Mouse (Mus musculus): ENCODE data around the gene Gm19684. TPM values are rescaled to one million over a fixed set of nuclear protein-coding genes. Genes with fewer than 3 reads are reported as not detected.
"Not testable (repeated sequence)": the region's sequence is repeated elsewhere in the genome, so short reads cannot be mapped to it uniquely, and the experiment has no call there.

The Gm19684 gene
- polyA plus RNA-seq, 1 experiment from 2014 or later: not detected

DNA sequence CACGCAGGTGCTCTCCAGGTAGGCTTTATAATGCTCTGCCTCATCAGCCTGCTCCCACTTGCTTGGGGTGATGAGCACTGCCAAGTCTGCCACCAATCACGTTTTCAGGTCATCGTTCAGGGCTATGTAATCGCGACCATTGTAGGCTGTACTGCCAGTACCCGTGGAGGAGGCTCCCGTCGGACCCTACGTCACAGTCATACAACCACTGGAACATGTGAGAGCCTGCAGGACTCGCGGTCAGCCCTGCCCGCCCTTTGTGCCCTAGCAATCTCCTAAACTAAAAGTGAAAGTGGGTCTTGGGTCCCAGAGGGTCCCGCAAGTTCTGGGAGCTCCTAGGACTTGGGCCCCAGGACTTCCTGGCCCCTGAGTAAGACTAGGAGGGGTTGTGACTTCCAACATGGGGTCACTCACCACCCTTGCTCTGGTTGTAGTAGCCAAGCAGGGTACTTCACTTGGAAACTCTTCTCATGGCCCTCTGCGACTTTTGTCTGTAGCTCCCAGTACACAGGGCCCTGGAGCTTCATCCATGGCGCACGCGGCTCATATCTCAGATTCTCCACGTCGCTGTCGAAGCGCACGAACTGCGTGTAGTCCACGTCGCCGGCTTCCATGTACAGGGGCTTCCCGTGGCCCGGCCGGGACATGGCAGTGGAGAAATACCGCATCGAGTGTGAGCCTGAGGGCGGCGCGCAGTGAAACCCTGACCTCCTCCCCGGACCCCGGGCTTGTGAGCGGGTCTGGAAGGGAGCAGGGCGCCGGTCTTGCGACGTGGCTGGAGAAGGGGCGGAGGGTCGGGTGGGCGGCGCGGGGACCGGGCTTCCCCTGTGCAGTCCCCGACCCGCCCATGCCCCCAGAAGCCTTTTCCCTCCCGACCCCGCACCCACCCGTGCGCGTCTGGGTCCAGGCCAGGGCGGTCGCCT lies 39.9 kb downstream of the Gm19684 start:
- H3K36me3 ChIP-seq (replicated peaks): no peaks in the 10 kb centered on the region
- peak overlapping the region; percentile 33 for H3K4me2 ChIP-seq
- peak overlapping the region; percentile 22 for H3K4me3 ChIP-seq (replicated peaks)
- H3K4me1 ChIP-seq (replicated peaks): no peaks in the 10 kb centered on the region
- peaks cover 92% of the 10 kb centered on the region for H3K27me3 ChIP-seq
- ATAC-seq (ENCODE audit: insufficient read depth): no peak
- 2% methylated on average over 55 of the region's 56 CpGs for WGBS (ENCODE audit: insufficient replicate concordance)
- H3K27ac ChIP-seq (replicated peaks): no peak overlapping the region
- no peak overlapping the region for H3K9ac ChIP-seq
- H3K9me3 ChIP-seq (replicated peaks): no peaks in the 10 kb centered on the region

DNA sequence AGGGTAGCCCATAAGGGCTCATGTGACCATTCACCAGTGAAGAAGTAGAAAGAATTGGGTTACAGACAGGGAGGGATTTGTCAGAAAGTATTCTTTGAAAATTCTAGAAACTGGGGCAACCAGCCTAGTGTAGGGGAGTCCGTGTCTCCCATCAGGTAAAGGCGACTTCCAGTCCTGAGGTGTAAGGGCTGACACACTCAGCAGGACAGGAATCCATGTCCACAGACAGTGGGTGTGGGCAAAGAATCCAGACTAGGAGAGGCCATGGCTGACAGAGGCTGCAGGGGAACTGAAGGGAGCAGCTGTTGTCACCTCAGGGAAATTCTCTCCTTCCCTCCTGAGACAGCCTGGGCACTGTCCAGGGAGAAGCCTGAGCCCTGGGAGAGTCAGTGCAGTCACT lies 45.4 kb downstream of the Gm19684 start:
- H3K4me1 ChIP-seq (replicated peaks): peaks cover 10% of the 10 kb centered on the region
- not testable (repeated sequence) for H3K36me3 ChIP-seq (replicated peaks); ATAC-seq (ENCODE audit: insufficient read depth); H3K4me2 ChIP-seq; H3K27ac ChIP-seq (replicated peaks); H3K9me3 ChIP-seq (replicated peaks); H3K9ac ChIP-seq; H3K4me3 ChIP-seq (replicated peaks)
- 15% methylated on average over 2 of the region's 2 CpGs for WGBS (ENCODE audit: insufficient replicate concordance)
- H3K27me3 ChIP-seq: peaks cover 86% of the 10 kb centered on the region

DNA sequence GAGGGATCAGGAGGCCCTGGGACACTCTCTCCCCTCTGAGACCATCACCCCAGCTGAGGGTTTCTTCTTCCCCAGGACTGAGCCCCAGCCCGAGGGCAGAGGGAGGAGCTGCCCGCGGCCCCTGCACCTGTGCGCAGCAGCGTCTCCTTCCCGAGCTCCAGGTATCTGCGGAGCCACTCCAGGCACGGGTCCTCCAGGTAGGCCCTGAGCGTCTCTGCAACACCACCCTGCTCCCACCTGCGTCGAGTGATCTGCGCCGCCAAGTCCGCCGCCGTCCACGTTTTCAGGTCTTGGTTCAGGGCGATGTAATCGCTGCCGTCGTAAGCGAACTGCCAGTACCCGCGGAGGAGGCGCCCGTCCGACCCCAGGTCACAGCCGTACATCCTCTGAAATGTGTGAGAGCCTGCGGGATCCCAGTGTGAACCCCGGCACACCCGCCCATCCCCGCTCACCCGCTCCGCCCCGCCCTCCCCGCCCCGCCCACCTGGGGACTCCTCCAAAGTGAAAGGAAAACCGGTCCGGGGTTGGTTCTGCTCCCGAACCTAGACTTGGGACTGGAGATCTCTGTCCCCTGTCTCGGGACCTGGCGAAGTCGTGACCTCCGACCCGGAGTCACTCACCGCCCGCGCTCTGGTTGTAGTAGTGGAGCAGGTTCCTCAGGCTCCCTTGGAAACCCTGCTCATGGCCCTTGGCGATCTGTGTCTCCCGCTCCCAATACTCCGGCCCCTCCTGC lies 46.0 kb downstream of the Gm19684 start:
- Histone ChIP-seq H3K27me3 (peaks cover 80% of the 10 kb centered on the region), H3K9me3 (replicated peaks) (no peaks in the 10 kb centered on the region), H3K27ac (replicated peaks) (no peak overlapping the region), H3K4me1 (replicated peaks) (peaks cover 10% of the 10 kb centered on the region), H3K36me3 (replicated peaks) (no peaks in the 10 kb centered on the region), H3K9ac (no peak overlapping the region), H3K4me3 (replicated peaks) (peak overlapping the region; percentile 52), H3K4me2 (peak overlapping the region; percentile 68)
- ATAC-seq (ENCODE audit: insufficient read depth): no peak
- WGBS (ENCODE audit: insufficient replicate concordance): 3% methylated on average over 51 of the region's 51 CpGs

DNA sequence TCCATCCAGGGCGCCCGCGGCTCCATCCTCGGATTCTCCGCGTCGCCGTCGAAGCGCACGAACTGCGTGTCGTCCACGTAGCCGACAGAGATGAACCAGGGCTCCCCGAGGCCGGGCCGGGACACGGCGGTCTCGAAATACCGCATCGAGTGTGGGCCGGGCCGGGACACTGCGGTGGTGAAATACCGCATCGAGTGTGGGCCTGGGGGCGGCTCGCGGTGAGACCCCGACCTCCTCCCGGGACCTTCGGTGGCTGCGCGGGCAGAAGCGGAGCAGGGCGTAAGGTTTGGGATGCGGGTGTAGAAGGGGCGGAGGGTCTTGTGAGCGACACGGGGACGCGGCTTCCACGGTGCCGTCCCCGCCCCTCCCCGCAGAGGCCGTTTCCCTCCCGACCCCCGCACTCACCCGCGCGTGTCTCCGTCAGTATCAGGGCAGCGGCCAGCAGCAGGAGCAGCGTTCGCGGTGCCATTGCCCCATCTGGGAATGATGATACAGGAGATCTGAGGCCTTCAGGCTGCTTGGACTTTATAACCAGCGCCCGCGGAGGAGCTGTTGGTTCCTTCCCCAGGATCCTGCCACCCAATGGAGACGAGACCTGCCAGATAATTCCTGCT lies 46.7 kb downstream of the Gm19684 start, which contains the start of gene Gm8909:
Gene Gm8909, minus strand, starts transcription at position 499 of the 614 bp plus-strand sequence.
- Histone ChIP-seq H3K4me3 (replicated peaks) (peak within 1 kb of the TSS; percentile 52), H3K4me1 (replicated peaks) (peaks cover 10% of the 10 kb centered on the region), H3K9me3 (replicated peaks) (no peaks in the 10 kb centered on the region), H3K4me2 (peak within 1 kb of the TSS; percentile 68), H3K9ac (no peak within 1 kb of the TSS), H3K27ac (replicated peaks) (no peak within 1 kb of the TSS), H3K27me3 (peaks cover 74% of the 10 kb centered on the region), H3K36me3 (replicated peaks) (no peaks in the 10 kb centered on the region)
- ATAC-seq (ENCODE audit: insufficient read depth): no peak
- 2% methylated on average over 63 of the region's 63 CpGs for WGBS (ENCODE audit: insufficient replicate concordance)

DNA sequence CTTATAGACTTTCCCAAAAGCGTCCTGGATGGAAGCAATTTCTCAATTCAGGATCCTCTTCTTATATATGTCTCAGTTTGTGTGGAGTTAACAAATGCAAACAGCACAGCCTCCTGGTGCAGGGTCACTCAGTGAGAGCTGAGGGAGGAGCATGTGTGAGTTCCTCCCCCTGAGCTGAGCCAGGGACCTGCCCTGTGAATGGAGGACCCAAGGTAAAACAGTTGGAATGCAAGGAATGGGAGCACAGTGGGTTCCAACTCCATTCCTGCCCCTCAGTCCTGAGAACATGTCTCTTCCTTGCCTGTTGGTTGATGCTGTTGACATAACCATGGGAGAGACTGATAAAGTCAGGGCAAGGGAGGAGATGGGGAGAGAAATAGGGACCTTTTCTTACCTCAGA lies 47.6 kb downstream of the Gm19684 start:
- H3K4me2 ChIP-seq; H3K36me3 ChIP-seq (replicated peaks); H3K9ac ChIP-seq; H3K9me3 ChIP-seq (replicated peaks); H3K27ac ChIP-seq (replicated peaks); H3K4me3 ChIP-seq (replicated peaks); ATAC-seq (ENCODE audit: insufficient read depth): not testable (repeated sequence)
- 19% methylated on average over 1 of the region's 1 CpGs for WGBS (ENCODE audit: insufficient replicate concordance)
- peaks cover 10% of the 10 kb centered on the region for H3K4me1 ChIP-seq (replicated peaks)
- peaks cover 65% of the 10 kb centered on the region for H3K27me3 ChIP-seq

DNA sequence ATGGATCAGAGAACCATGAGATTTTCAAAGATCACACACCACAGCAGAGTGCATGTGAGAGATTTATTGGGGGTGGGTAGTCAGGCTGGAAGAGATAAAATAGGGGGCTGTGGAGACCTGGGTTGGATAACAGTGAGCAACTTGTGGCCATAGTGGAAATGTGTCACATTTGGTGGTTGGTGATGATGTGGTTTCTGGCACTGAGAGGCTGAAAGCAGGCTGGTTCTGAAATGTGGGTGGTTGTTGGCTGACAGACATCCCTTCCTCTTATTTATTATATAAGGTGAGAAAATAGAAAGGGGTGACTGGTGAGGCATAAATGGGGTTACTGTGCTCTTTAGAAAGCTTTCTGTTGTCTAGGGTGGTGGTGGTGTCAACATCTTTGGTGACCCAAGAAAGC lies 48.3 kb downstream of the Gm19684 start:
- Histone ChIP-seq H3K4me3 (replicated peaks) (no peak overlapping the region), H3K27me3 (peaks cover 65% of the 10 kb centered on the region), H3K9me3 (replicated peaks) (no peaks in the 10 kb centered on the region), H3K9ac (no peak overlapping the region), H3K4me1 (replicated peaks) (peaks cover 10% of the 10 kb centered on the region), H3K4me2 (no peak overlapping the region), H3K27ac (replicated peaks) (no peak overlapping the region), H3K36me3 (replicated peaks) (no peaks in the 10 kb centered on the region)
- ATAC-seq (ENCODE audit: insufficient read depth): no peak

DNA sequence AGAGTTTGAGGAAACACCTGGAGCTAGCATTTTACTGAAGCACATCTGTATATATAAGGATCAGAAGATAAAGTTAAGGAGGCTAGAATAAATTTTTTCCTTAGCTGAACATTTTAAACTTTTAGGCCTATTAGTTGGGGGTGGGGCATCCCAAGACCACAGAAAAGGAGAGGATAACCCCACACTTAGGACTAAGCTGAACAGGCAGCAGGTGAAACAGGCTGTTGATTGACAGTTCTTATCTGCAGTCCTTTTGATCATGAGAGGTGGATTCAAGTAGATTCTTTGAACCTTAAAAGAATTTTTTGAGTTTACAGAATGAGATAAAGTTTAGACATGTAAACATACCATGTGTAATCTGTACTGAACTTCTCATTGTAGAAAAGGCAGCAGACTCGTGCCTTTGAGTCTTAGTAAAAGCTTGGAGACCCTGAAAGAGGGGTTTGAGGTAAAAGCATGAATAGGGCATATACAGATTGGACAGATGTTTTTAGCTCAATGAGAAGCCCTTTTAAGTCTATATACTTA lies 48.9 kb downstream of the Gm19684 start:
- no peaks in the 10 kb centered on the region for H3K9me3 ChIP-seq (replicated peaks)
- no peaks in the 10 kb centered on the region for H3K36me3 ChIP-seq (replicated peaks)
- H3K9ac ChIP-seq: no peak overlapping the region
- peaks cover 10% of the 10 kb centered on the region for H3K4me1 ChIP-seq (replicated peaks)
- no peak overlapping the region for H3K4me2 ChIP-seq
- H3K27ac ChIP-seq (replicated peaks): no peak overlapping the region
- ATAC-seq (ENCODE audit: insufficient read depth): no peak
- H3K4me3 ChIP-seq (replicated peaks): no peak overlapping the region
- H3K27me3 ChIP-seq: peaks cover 59% of the 10 kb centered on the region
- 24% methylated on average over 1 of the region's 1 CpGs for WGBS (ENCODE audit: insufficient replicate concordance)

DNA sequence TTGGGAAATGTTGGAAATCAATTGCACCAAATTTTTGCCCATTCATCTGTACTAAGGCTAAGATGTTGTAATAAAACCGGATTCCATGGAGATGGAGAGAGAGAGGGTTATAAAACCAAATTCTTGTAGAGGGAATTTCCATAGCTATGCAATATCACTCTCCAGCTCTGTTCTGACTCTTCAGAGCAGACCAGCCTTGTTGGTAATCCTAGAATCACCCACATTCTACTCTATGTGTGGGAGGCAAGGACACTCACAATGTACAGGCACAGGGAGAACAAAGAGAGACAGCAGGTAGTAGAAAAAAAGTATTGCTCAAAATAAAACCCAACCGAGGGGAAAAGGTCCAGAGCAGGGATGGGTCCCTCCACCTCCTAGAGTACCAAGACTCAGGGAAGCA lies 54.7 kb downstream of the Gm19684 start:
- not testable (repeated sequence) for H3K36me3 ChIP-seq (replicated peaks); ATAC-seq (ENCODE audit: insufficient read depth); H3K4me3 ChIP-seq (replicated peaks); H3K27ac ChIP-seq (replicated peaks); H3K9me3 ChIP-seq (replicated peaks); H3K4me2 ChIP-seq; H3K4me1 ChIP-seq (replicated peaks); H3K9ac ChIP-seq
- H3K27me3 ChIP-seq: peaks cover 32% of the 10 kb centered on the region
- WGBS (ENCODE audit: insufficient replicate concordance): no CpG with 5 or more reads among the region's 2 CpGs

DNA sequence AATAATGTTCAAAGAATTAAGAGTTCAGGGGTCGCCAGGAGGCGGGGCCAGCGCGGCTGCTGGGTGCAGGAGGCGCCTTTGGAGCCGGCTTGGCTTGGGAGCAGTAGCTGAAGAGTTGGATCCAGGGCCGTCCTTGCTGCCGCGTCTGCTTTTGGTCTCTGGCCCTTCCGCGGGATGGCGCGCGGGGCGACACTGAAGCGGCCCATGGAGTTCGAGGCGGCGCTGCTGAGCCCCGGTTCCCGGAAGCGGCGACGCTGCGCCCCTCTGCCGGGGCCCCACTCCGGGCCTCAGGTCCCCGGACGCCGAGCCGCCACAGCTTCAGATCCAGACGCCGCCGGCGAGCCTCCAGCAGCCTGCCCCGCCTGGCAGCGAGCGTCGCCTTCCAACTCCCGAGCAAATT lies 57.5 kb downstream of the Gm19684 start:
- not testable (repeated sequence) for H3K9ac ChIP-seq; ATAC-seq (ENCODE audit: insufficient read depth)
- WGBS (ENCODE audit: insufficient replicate concordance): under 1% methylated on average over 40 of the region's 40 CpGs

More for the DNA sequence above, 57.5 kb downstream of the Gm19684 start:
- not testable (repeated sequence) for H3K27ac ChIP-seq (replicated peaks); H3K36me3 ChIP-seq (replicated peaks); H3K9me3 ChIP-seq (replicated peaks); H3K4me1 ChIP-seq (replicated peaks)
- Histone ChIP-seq H3K4me3 (replicated peaks) (0 out of 2 replicates have a peak overlapping the region, but pooled peaks have one; percentile 17), H3K4me2 (peak overlapping the region; percentile 47), H3K27me3 (peaks cover 43% of the 10 kb centered on the region)
